Mouse (Mus musculus): Measurements from ENCODE around the gene Pcbp2.

DNA sequence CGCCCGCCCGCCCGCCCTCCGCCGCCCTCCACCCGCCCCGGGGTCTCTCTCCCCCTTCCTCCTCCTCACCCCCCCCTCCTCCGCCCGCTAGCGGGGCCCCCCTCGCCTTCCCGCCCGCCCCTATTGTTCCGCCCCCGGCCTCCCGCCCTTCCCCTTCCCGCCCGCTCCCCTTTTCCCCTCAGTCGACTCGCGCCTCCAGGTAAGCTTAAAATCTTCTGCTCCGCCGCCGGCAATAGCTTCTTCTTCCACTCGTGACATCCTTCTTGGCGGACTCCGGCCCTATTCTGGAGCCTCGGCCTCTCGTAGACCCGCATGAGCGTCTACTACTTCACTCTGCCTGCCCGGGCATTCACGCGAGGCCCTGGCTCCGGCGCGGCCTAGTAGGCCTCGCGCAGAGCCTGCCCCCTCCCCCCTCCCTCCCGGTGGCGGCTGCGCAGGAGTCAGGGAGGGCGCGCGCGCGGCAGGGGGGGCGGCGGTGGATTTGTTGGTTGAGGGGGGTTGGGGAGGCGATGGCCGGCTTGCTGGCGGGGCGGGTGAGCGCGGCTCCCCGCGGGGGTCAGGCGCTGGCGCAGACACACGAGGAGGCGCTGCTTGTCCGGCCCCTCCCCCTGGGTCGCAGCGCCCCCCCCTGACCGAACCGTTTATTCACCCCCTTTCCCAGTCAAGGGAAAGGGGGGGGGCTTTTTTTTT is 411 bp downstream of the Pcbp2 start:
- TF ChIP-seq ZC3H11A (IDR thresholded peaks at IDR 0.05; ENCODE audit: borderline replicate concordance, low read depth, low read length) (no peak), MAFK (IDR thresholded peaks at IDR 0.05; ENCODE audit: insufficient read depth, low read depth, low read length) (no peak), ZNF384 (IDR thresholded peaks at IDR 0.05; ENCODE audit: low read depth, low read length) (peak; percentile 65; the same call in 1 of the 2 replicates), CHD2 (IDR thresholded peaks at IDR 0.05; ENCODE audit: low read depth, low read length) (0 out of 2 replicates have a peak, but pooled peaks have one; percentile 24)
